ENCODE assay signal across 22 mouse cellular contexts in genomic region chr2:170503343-170503742, GRCm38 (mm10). TPM values are rescaled to one million over a fixed set of nuclear protein-coding genes. Genes with fewer than 3 reads are reported as not detected.
DNase-seq lines count a peak whose midpoint lies in the region; ATAC-seq and TF ChIP-seq lines count a peak whose summit lies in the region.
"Had no signal": no experiment of that assay in that cellular context is flagged by ENCODE, and none has a peak within 500 bp of the region (broad histone marks: within the 10 kb centered on the region; RNA-seq: fewer than 3 reads in every experiment).

No protein-coding gene starts in this region.

- H3K27me3 ChIP-seq in stomach, postnatal 0 days (ENCODE audit: control insufficient read depth, insufficient read depth, low read length): peaks cover 2% of the 10 kb centered on the region; the same call in 1 of the 2 replicates
- H3K27me3 ChIP-seq in liver, embryonic 11.5 days (replicated peaks; ENCODE audit: control insufficient read depth, insufficient read depth, low read length): peaks cover 8% of the 10 kb centered on the region

- 29% methylated on average over 8 of the region's 8 CpGs for WGBS in stomach, postnatal 0 days
- WGBS in liver, embryonic 11.5 days: 25% methylated on average over 8 of the region's 8 CpGs

- no peaks in the 10 kb centered on the region for H3K4me1 ChIP-seq in stomach, postnatal 0 days (replicated peaks; ENCODE audit: control insufficient read depth, insufficient read depth)
- H3K4me1 ChIP-seq in liver, embryonic 11.5 days (replicated peaks; ENCODE audit: control insufficient read depth, insufficient read depth, low read length): no peaks in the 10 kb centered on the region
- H3K4me1 ChIP-seq: midbrain, embryonic 12.5 days had no signal

- DNase-seq in layer of hippocampus, postnatal 14 days (ENCODE audit: low spot score in 2 of 2): peak; percentile 33 to 34
- DNase-seq in layer of hippocampus, postnatal 36 days: no peak
- peak; percentile 8 for DNase-seq in MEL-GATA-1-ER (ENCODE audit: extremely low read depth, low read depth)
- peak; percentile 56 for DNase-seq in brain, adult 2 months (ENCODE audit: low read depth, low spot score)
- DNase-seq in stomach, postnatal 0 days (ENCODE audit: low spot score): no peak
- DNase-seq in liver, embryonic 11.5 days (ENCODE audit: low spot score): no peak
- DNase-seq in right cerebral cortex, postnatal 25 days: no peak
- DNase-seq: cerebellum, adult 18-20 months; gastrocnemius, postnatal 36 days; kidney, postnatal 14 days; liver, embryonic 13.5 days; lung, postnatal 10 days; right cerebral cortex, postnatal 14 days had no signal

- peak; percentile 51; the same call in 1 of the 2 replicates for ATAC-seq in stomach, postnatal 0 days (ENCODE audit: low FRiP score, low TSS enrichment)
- no peak for ATAC-seq in liver, embryonic 11.5 days (replicated peaks; ENCODE audit: low FRiP score)
- ATAC-seq: intestine, postnatal 0 days had no signal

- no peak for TF ChIP-seq CTCF in stomach, postnatal 0 days (IDR thresholded peaks at IDR 0.05; ENCODE audit: low read depth)

- no peak for TF ChIP-seq EP300 in stomach, postnatal 0 days (optimal IDR thresholded peaks at IDR 0.05)

- H3K9me3 ChIP-seq in stomach, postnatal 0 days (ENCODE audit: control insufficient read depth, low read length): no peaks in the 10 kb centered on the region
- H3K9me3 ChIP-seq in liver, embryonic 11.5 days (ENCODE audit: control insufficient read depth, low read length): no peaks in the 10 kb centered on the region
- H3K9me3 ChIP-seq: hindbrain, embryonic 13.5 days; limb, embryonic 10.5 days; liver, embryonic 13.5 days; midbrain, embryonic 12.5 days had no signal

- no peak overlapping the region for H3K27ac ChIP-seq in stomach, postnatal 0 days (replicated peaks)
- no peak overlapping the region for H3K27ac ChIP-seq in liver, embryonic 11.5 days (ENCODE audit: low read depth, low read length)
- H3K27ac ChIP-seq: hindbrain, embryonic 13.5 days; limb, embryonic 10.5 days; liver, embryonic 13.5 days; midbrain, embryonic 12.5 days had no signal

- no peak overlapping the region for H3K4me3 ChIP-seq in stomach, postnatal 0 days (ENCODE audit: low read depth, low read length)
- H3K4me3 ChIP-seq in liver, embryonic 11.5 days (ENCODE audit: low read depth, low read length): no peak overlapping the region
- H3K4me3 ChIP-seq: hindbrain, embryonic 13.5 days; limb, embryonic 10.5 days; liver, embryonic 13.5 days; midbrain, embryonic 12.5 days had no signal

- no peak overlapping the region for H3K4me2 ChIP-seq in stomach, postnatal 0 days (replicated peaks; ENCODE audit: low read depth)
- H3K4me2 ChIP-seq in liver, embryonic 11.5 days: no peak overlapping the region
- H3K4me2 ChIP-seq: hindbrain, embryonic 13.5 days; liver, embryonic 13.5 days; midbrain, embryonic 12.5 days had no signal

- H3K36me3 ChIP-seq in stomach, postnatal 0 days (ENCODE audit: control insufficient read depth, insufficient read depth, low read length): no peaks in the 10 kb centered on the region
- H3K36me3 ChIP-seq in liver, embryonic 11.5 days (ENCODE audit: control insufficient read depth, insufficient read depth, low read length): no peaks in the 10 kb centered on the region
- H3K36me3 ChIP-seq: hindbrain, embryonic 13.5 days; limb, embryonic 10.5 days; liver, embryonic 13.5 days; midbrain, embryonic 12.5 days had no signal

- no peak overlapping the region for H3K9ac ChIP-seq in stomach, postnatal 0 days (ENCODE audit: low read length)
- H3K9ac ChIP-seq in liver, embryonic 11.5 days (ENCODE audit: low read depth, low read length): no peak overlapping the region
- H3K9ac ChIP-seq: hindbrain, embryonic 13.5 days; liver, embryonic 13.5 days; midbrain, embryonic 12.5 days had no signal

RNA-seq across cellular contexts. Expression of gene Cyp24a1, which starts 6.4 kb away (rescaled TPM):
- total RNA-seq in layer of hippocampus, postnatal 14 days (2021): not detected
- total RNA-seq in layer of hippocampus, postnatal 36 days (2021): not detected
- polyA plus RNA-seq in stomach, postnatal 0 days (2015; fragmentation: Nextera tagmentation; extraction: Ambion mirVana): not detected in 2 replicates
- polyA plus RNA-seq in liver, embryonic 11.5 days (2014; fragmentation: Nextera tagmentation; extraction: Ambion mirVana): not detected in 2 replicates
- total RNA-seq: gastrocnemius, postnatal 36 days; layer of hippocampus, postnatal 25 days had no signal
- polyA plus RNA-seq: embryonic facial prominence, embryonic 14.5 days; forebrain, embryonic 11.5 days; heart, embryonic 14.5 days; hindbrain, embryonic 13.5 days; intestine, postnatal 0 days; limb, embryonic 10.5 days; liver, embryonic 13.5 days; urinary bladder, adult 2 months had no signal

RNA-seq across cellular contexts. Expression of gene Pfdn4, which starts 7.1 kb away (rescaled TPM):
- total RNA-seq in layer of hippocampus, postnatal 14 days (2021): 10 to 100 TPM; 32.3 to 34.8 TPM
- 10 to 100 TPM; 31.0 to 31.7 TPM for total RNA-seq in layer of hippocampus, postnatal 36 days (2021)
- 55.6 and 61.8 TPM in 2 replicates for polyA plus RNA-seq in stomach, postnatal 0 days (2015; fragmentation: Nextera tagmentation; extraction: Ambion mirVana)
- polyA plus RNA-seq in liver, embryonic 11.5 days (2014; fragmentation: Nextera tagmentation; extraction: Ambion mirVana): 85.7 and 101 TPM in 2 replicates

Comparison
In these comparisons a context has a peak if more than half of its experiments do, and no peak if none do; other contexts are left out.
1. DNase-seq: peak in layer of hippocampus, postnatal 14 days (2 of 2), MEL-GATA-1-ER (single experiment) and brain, adult 2 months (single experiment); none in layer of hippocampus, postnatal 36 days (0 of 2), stomach, postnatal 0 days (single experiment), liver, embryonic 11.5 days (single experiment) and right cerebral cortex, postnatal 25 days (single experiment).